Mouse (Mus musculus) forebrain, embryonic 15.5 days (tissue): ENCODE results near the gene Rgs17. TPM values are rescaled to one million over a fixed set of nuclear protein-coding genes. Genes with fewer than 3 reads are reported as not detected.

Experiments used
- ATAC-seq: fragments of 200-750 bp; cut with Nextera tagmentation; replicated peaks from 2 replicates; pipeline ENCODE4 v1.8.0; 2017; ENCODE audit warnings: mild to moderate bottlenecking, moderate TSS enrichment, moderate library complexity
- H3K27ac ChIP-seq: fragments of 300-500 bp; sonication (generic); replicated peaks from 2 replicates; pipeline ENCODE4 v1.5.1; 2015; ENCODE audit warnings: mild to moderate bottlenecking, inconsistent platforms
- H3K27me3 ChIP-seq: fragments of 300-500 bp; sonication (generic); 2 replicates; pipeline ENCODE4 v1.6.1; 2015; ENCODE audit warnings: inconsistent platforms
- H3K36me3 ChIP-seq: fragments of 300-500 bp; sonication (generic); 2 replicates; pipeline ENCODE4 v1.6.1; 2015; ENCODE audit warnings: mild to moderate bottlenecking, inconsistent platforms
- H3K4me1 ChIP-seq: fragments of 300-500 bp; sonication (generic); 2 replicates; pipeline ENCODE4 v1.6.1; 2015; ENCODE audit warnings: inconsistent platforms
- H3K4me2 ChIP-seq: fragments of 300-500 bp; sonication (generic); replicated peaks from 2 replicates; pipeline ENCODE4 v1.6.1; 2015; ENCODE audit warnings: mild to moderate bottlenecking, inconsistent platforms
- H3K4me3 ChIP-seq: fragments of 300-500 bp; sonication (generic); 2 replicates; pipeline ENCODE4 v1.5.1; 2015; ENCODE audit warnings: mild to moderate bottlenecking, inconsistent platforms
- H3K9ac ChIP-seq: fragments of 300-500 bp; sonication (generic); replicated peaks from 2 replicates; pipeline ENCODE4 v1.6.1; 2015; ENCODE audit warnings: mild to moderate bottlenecking, inconsistent platforms
- H3K9me3 ChIP-seq: fragments of 300-500 bp; sonication (generic); 2 replicates; pipeline ENCODE4 v1.6.1; 2016; ENCODE audit warnings: inconsistent platforms
- WGBS: fragments of 180-500 bp; shearing (Covaris S2); methylation state at CpG from one replicate; pipeline ENCODE4 v1.1.7; 2015; ENCODE audit warnings: mixed read lengths; 5-methylcytosine and 5-hydroxymethylcytosine counted together
- polyA plus RNA-seq: library from polyadenylated mRNA; unstranded; fragments of >200 nt; fragmentation: Nextera tagmentation; extraction: Ambion mirVana; gene quantifications from 2 replicates; pipeline ENCODE4 v1.2.1, GENCODE M21; 2015

Gene Rgs17
- polyA plus RNA-seq, 1 experiment from 2014 or later: 12.7 TPM

DNA sequence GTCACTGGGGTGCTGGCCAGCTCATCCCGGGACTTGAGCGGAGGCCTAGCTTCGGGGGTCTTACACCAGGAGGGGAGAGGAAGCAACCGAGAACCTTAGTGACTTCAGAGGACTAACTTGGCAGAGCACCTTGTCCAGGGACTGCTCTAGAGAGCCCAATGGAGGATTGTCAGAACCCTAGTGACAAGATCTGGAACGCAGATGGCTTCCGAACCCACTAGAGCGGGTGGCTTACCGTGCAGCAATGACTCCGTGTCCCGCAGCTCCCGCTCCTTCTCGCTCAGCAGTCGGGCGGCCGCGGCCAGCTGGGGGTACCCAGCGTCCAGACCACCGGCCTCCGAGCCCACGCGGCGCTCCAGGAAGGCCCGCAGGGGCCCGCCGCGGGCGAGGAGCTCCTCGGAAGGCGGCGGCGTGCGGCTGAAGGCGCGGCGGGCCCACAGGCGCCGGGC is 98.9 kb downstream of the Rgs17 start:
- Histone ChIP-seq H3K27me3 (no peaks in the 10 kb centered on the region), H3K4me1 (peaks cover 21% of the 10 kb centered on the region), H3K4me2 (peak overlapping the region; percentile 53), H3K9me3 (no peaks in the 10 kb centered on the region), H3K27ac (peak overlapping the region; percentile 84), H3K4me3 (peak overlapping the region; percentile 89), H3K9ac (peak overlapping the region; percentile 84), H3K36me3 (peaks cover 19% of the 10 kb centered on the region)
- under 1% methylated on average over 37 of the region's 37 CpGs for WGBS
- no peak; the same call in none of the 2 replicates for ATAC-seq

DNA sequence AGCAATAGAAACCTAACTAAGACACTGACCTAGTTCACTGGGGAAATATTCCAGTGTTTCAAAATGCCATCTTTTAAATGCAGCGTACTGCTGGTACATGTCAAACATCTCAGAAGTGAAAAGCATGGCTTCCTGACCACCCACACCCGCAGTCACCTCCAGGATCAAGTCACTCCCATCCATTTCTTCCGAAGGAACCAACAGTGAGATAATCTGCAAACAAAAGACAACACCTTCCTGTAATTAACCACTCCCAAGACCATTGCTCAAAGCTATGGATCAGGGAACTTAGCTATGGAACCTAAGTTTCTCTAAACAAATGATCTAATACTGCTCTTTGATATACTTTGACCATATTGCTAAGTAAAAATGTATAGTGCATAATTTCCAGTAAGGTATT is 103.4 kb downstream of the Rgs17 start:
- H3K27ac ChIP-seq: no peak overlapping the region
- peaks cover 15% of the 10 kb centered on the region for H3K4me1 ChIP-seq
- 90% methylated on average over 3 of the region's 3 CpGs for WGBS
- no peak overlapping the region for H3K4me3 ChIP-seq
- H3K36me3 ChIP-seq: peaks cover 54% of the 10 kb centered on the region
- H3K4me2 ChIP-seq: no peak overlapping the region
- no peak overlapping the region for H3K9ac ChIP-seq
- no peaks in the 10 kb centered on the region for H3K27me3 ChIP-seq
- no peak for ATAC-seq
- no peaks in the 10 kb centered on the region for H3K9me3 ChIP-seq

GRCm38 (mm10) chr10:5815968-5816367 is 106.2 kb downstream of the Rgs17 start:
- H3K9ac ChIP-seq: no peak overlapping the region
- 99% methylated on average over 2 of the region's 2 CpGs for WGBS
- no peak overlapping the region for H3K27ac ChIP-seq
- no peaks in the 10 kb centered on the region for H3K9me3 ChIP-seq
- no peak for ATAC-seq
- no peaks in the 10 kb centered on the region for H3K27me3 ChIP-seq
- no peak overlapping the region for H3K4me3 ChIP-seq
- H3K4me2 ChIP-seq: no peak overlapping the region
- H3K36me3 ChIP-seq: peaks cover 78% of the 10 kb centered on the region
- H3K4me1 ChIP-seq: no peaks in the 10 kb centered on the region

- Histone ChIP-seq H3K4me2 (no peak overlapping the region), H3K9me3 (no peaks in the 10 kb centered on the region), H3K9ac (no peak overlapping the region), H3K36me3 (peaks cover 63% of the 10 kb centered on the region), H3K27ac (no peak overlapping the region), H3K4me1 (no peaks in the 10 kb centered on the region), H3K27me3 (no peaks in the 10 kb centered on the region), H3K4me3 (no peak overlapping the region)
- no peak for ATAC-seq
- WGBS: 89% methylated on average over 11 of the region's 11 CpGs
Observed at GRCm38 (mm10) chr10:5813724-5814123, 108.5 kb downstream of the Rgs17 start.

DNA sequence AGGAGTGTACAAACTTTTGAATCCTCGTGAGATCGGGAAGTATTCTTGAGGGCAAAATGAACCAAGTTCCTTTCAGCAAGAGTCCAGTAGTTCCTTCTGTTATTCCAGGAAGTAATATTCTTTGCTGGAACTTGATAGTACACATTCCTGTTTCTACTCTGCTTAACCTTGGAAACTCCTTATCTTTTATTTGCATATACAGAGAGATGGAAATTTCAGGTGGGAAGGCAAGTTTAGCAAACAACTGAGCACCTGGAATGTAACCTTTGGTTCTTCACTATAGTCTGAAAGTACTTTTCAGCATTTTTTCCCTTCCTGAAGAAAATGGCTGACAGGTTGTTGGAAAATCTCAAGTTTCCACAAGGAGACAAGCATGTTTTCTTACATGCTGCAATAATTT is 114.5 kb downstream of the Rgs17 start:
- WGBS: 90% methylated on average over 2 of the region's 2 CpGs
- Histone ChIP-seq H3K9me3 (no peaks in the 10 kb centered on the region), H3K9ac (no peak overlapping the region), H3K4me1 (peaks cover 28% of the 10 kb centered on the region), H3K36me3 (peaks cover 13% of the 10 kb centered on the region), H3K27ac (no peak overlapping the region), H3K27me3 (no peaks in the 10 kb centered on the region), H3K4me2 (no peak overlapping the region), H3K4me3 (no peak overlapping the region)
- no peak for ATAC-seq

GRCm38 (mm10) chr10:5806996-5807395 is 115.2 kb downstream of the Rgs17 start:
- no peak overlapping the region for H3K27ac ChIP-seq

GRCm38 (mm10) chr10:5806416-5806815 is 115.8 kb downstream of the Rgs17 start:
- no peaks in the 10 kb centered on the region for H3K9me3 ChIP-seq
- peak overlapping the region; percentile 58 for H3K9ac ChIP-seq
- peak; percentile 1; the same call in 1 of the 2 replicates for ATAC-seq
- H3K4me1 ChIP-seq: peaks cover 38% of the 10 kb centered on the region
- H3K27ac ChIP-seq: peak overlapping the region; percentile 94
- 19% methylated on average over 8 of the region's 8 CpGs for WGBS
- peaks cover 7% of the 10 kb centered on the region; the same call in 1 of the 2 replicates for H3K36me3 ChIP-seq
- peak overlapping the region; percentile 89 for H3K4me2 ChIP-seq
- H3K27me3 ChIP-seq: no peaks in the 10 kb centered on the region
- peak overlapping the region; percentile 58 for H3K4me3 ChIP-seq

More at GRCm38 (mm10) chr10:5806996-5807395, 115.2 kb downstream of the Rgs17 start:
- no peak for ATAC-seq
- Histone ChIP-seq H3K9ac (no peak overlapping the region), H3K4me3 (no peak overlapping the region), H3K36me3 (peaks cover 7% of the 10 kb centered on the region), H3K9me3 (no peaks in the 10 kb centered on the region), H3K27me3 (no peaks in the 10 kb centered on the region), H3K4me2 (no peak overlapping the region), H3K4me1 (peaks cover 32% of the 10 kb centered on the region)
- 76% methylated on average over 4 of the region's 4 CpGs for WGBS

DNA sequence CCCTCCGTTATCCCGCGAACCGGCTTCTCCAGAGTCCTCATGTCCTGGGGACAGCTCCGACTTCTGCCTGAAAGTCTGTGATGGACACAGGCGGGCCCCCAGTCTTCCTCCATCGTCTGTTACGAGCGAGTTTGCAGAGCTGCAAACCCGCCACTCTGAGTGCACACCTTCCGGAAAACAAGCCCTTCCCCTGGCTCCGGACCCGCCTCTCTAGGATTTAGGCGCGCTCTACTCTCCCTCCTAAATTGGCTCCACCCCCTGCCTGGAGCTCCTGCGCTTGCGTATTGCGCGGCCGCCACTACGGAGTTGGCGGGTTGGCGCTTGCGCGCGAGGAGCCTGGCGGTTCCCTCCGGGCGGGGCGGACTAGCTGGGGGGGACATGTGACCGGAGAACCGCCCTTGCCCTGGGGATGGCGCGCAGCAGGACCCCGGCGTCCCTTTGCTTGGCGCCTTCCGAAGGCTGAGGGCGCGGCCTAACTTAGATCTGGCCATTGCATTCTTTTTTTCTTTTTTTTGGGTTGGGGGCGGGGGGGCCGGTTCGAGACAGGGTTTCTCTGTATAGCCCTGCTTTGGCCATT is 116.4 kb downstream of the Rgs17 start:
- Histone ChIP-seq H3K4me2 (peak overlapping the region; percentile 89), H3K9ac (peak overlapping the region; percentile 58), H3K36me3 (peaks cover 12% of the 10 kb centered on the region; the same call in 1 of the 2 replicates), H3K4me1 (peaks cover 44% of the 10 kb centered on the region), H3K9me3 (no peaks in the 10 kb centered on the region), H3K4me3 (peak overlapping the region; percentile 58), H3K27ac (peak overlapping the region; percentile 94), H3K27me3 (no peaks in the 10 kb centered on the region)
- peak; percentile 96 for ATAC-seq
- under 1% methylated on average over 43 of the region's 43 CpGs for WGBS

DNA sequence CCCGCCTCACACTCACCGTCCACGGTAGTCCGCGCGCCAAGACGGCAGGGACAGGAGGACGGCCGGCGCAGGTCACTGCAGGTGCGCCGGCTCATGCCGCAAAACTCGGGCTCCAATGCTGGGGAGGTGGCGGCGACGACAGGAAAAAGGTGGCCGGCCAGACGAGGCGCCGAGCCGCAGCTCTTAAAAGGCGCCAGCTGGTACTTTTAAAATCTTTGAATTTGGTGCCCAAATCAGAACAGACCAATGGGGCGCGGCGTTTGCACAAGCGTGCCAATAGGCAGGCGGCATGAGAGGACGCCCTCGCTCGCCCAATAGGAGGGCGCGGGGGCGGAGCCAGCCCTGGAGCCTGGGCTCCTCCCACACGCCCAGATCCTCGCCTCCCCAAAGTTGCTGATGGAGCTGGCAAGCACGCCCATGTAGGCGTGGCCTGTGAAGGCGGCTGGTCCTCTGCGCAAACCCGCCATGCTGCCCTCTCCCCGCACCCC is 116.9 kb downstream of the Rgs17 start, which contains the start of gene Fbxo5:
TSS of gene Fbxo5 (minus strand) at position 358 of the 488 bp plus-strand sequence.
- under 1% methylated on average over 42 of the region's 42 CpGs for WGBS
- H3K9me3 ChIP-seq: no peaks in the 10 kb centered on the region
- H3K4me1 ChIP-seq: peaks cover 46% of the 10 kb centered on the region
- peak within 1 kb of the TSS; percentile 58 for H3K4me3 ChIP-seq
- peak; percentile 98 for ATAC-seq
- H3K36me3 ChIP-seq: peaks cover 14% of the 10 kb centered on the region; the same call in 1 of the 2 replicates
- H3K9ac ChIP-seq: peak within 1 kb of the TSS; percentile 58
- no peaks in the 10 kb centered on the region for H3K27me3 ChIP-seq
- peak within 1 kb of the TSS; percentile 94 for H3K27ac ChIP-seq
- peak within 1 kb of the TSS; percentile 89 for H3K4me2 ChIP-seq

DNA sequence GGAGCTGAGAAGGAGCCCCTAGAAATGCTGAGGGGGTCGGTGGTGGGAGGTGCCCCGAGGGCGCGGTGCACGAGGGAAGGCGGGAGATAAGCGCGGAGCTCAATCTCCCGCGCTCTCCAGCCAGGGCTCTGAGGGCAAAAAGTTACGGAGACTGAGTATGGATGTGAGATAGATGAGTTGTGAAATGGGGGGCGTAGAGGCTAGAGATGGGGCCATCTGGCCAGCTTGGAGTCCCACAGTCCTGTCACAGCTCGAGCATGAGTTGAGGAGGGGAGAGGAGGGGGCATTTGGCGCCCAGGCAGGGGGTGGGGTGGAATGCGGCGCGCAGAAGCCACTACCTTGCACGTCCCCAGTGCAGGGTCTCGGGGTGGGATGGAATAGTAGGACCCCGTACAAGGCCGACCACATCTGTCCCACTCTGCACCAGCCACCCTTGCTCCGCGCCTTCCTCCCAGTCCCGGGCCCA is 117.5 kb downstream of the Rgs17 start:
- Histone ChIP-seq H3K4me3 (peak overlapping the region; percentile 58), H3K4me1 (peaks cover 46% of the 10 kb centered on the region), H3K9ac (peak overlapping the region; percentile 51), H3K9me3 (no peaks in the 10 kb centered on the region), H3K27me3 (no peaks in the 10 kb centered on the region), H3K27ac (peak overlapping the region; percentile 20; the same call in 1 of the 2 replicates), H3K36me3 (peaks cover 20% of the 10 kb centered on the region), H3K4me2 (peak overlapping the region; percentile 89)
- WGBS: under 1% methylated on average over 24 of the region's 24 CpGs
- ATAC-seq: peak; percentile 49

GRCm38 (mm10) chr10:5803739-5804138 is 118.5 kb downstream of the Rgs17 start:
- peak overlapping the region; percentile 27 for H3K9ac ChIP-seq

GRCm38 (mm10) chr10:5802866-5803265 is 119.3 kb downstream of the Rgs17 start:
- WGBS: 30% methylated on average over 6 of the region's 6 CpGs
- peak overlapping the region; percentile 89 for H3K4me2 ChIP-seq
- H3K9me3 ChIP-seq: no peaks in the 10 kb centered on the region
- H3K27ac ChIP-seq: no peak overlapping the region
- ATAC-seq: no peak
- H3K4me1 ChIP-seq: peaks cover 46% of the 10 kb centered on the region
- peak overlapping the region; percentile 58 for H3K4me3 ChIP-seq
- H3K9ac ChIP-seq: 0 out of 2 replicates have a peak overlapping the region, but pooled peaks have one; percentile 0
- H3K36me3 ChIP-seq: peaks cover 27% of the 10 kb centered on the region
- no peaks in the 10 kb centered on the region for H3K27me3 ChIP-seq

More at GRCm38 (mm10) chr10:5803739-5804138, 118.5 kb downstream of the Rgs17 start:
- Histone ChIP-seq H3K36me3 (peaks cover 22% of the 10 kb centered on the region), H3K4me1 (peaks cover 46% of the 10 kb centered on the region), H3K4me3 (peak overlapping the region; percentile 58), H3K4me2 (peak overlapping the region; percentile 89), H3K27ac (no peak overlapping the region), H3K27me3 (no peaks in the 10 kb centered on the region), H3K9me3 (no peaks in the 10 kb centered on the region)
- WGBS: 2% methylated on average over 1 of the region's 1 CpGs
- ATAC-seq: no peak
